Mouse (Mus musculus) neural tube, embryonic 14.5 days (tissue): ENCODE measurements around the gene Otop3. TPM values are rescaled to one million over a fixed set of nuclear protein-coding genes. Genes with fewer than 3 reads are reported as not detected.

Experiments
- ATAC-seq: fragments of 200-750 bp; cut with Nextera tagmentation; 2 replicates; pipeline ENCODE4 v1.8.0; 2017; ENCODE audit warnings: low read depth, mild to moderate bottlenecking, moderate TSS enrichment, moderate library complexity
- H3K27ac ChIP-seq: fragments of 300-500 bp; sonication (generic); 2 replicates; pipeline ENCODE4 v1.5.1; 2014; ENCODE audit warnings: low read depth, mild to moderate bottlenecking, control low read depth, low read length, moderate library complexity, mixed read lengths
- H3K27me3 ChIP-seq: fragments of 300-500 bp; sonication (generic); 2 replicates; pipeline ENCODE4 v1.6.1; 2014; ENCODE audit warnings: low read length; ENCODE audit not compliant: control insufficient read depth, insufficient read depth
- H3K36me3 ChIP-seq: fragments of 300-500 bp; sonication (generic); 2 replicates; pipeline ENCODE4 v1.6.1; 2014; ENCODE audit warnings: low read length, mixed read lengths; ENCODE audit not compliant: control insufficient read depth, insufficient read depth
- H3K4me1 ChIP-seq: fragments of 300-500 bp; sonication (generic); 2 replicates; pipeline ENCODE4 v1.6.1; 2014; ENCODE audit warnings: low read length; ENCODE audit not compliant: control insufficient read depth, insufficient read depth
- H3K4me2 ChIP-seq: fragments of 300-500 bp; sonication (generic); 2 replicates; pipeline ENCODE4 v1.6.1; 2014; ENCODE audit warnings: mild to moderate bottlenecking, low read depth, low read length, control low read depth
- H3K4me3 ChIP-seq: fragments of 300-500 bp; sonication (generic); 2 replicates; pipeline ENCODE4 v1.5.1; 2014; ENCODE audit warnings: low read depth, low read length, control low read depth, mixed read lengths
- H3K9ac ChIP-seq: fragments of 300-500 bp; sonication (generic); replicated peaks from 2 replicates; pipeline ENCODE4 v1.6.1; 2014; ENCODE audit warnings: low read depth, mild to moderate bottlenecking, control low read depth, low read length, mixed read lengths
- H3K9me3 ChIP-seq: fragments of 300-500 bp; sonication (generic); 2 replicates; pipeline ENCODE4 v1.6.1; 2016; ENCODE audit warnings: low read length; ENCODE audit not compliant: control insufficient read depth
- WGBS: fragments of 180-500 bp; shearing (Covaris S2); extraction: QIAGEN DNeasy Blood & Tissue Kit; methylation state at CpG from one replicate; pipeline ENCODE4 v1.1.7; 2014; 5-methylcytosine and 5-hydroxymethylcytosine counted together
- polyA plus RNA-seq: library from polyadenylated mRNA; unstranded; fragments of >200 nt; fragmentation: Nextera tagmentation; extraction: Ambion mirVana; gene quantifications from 2 replicates; pipeline ENCODE4 v1.2.1, GENCODE M21; 2014

Gene Otop3
- polyA plus RNA-seq, 1 experiment from 2014 or later: 2.6 TPM

DNA sequence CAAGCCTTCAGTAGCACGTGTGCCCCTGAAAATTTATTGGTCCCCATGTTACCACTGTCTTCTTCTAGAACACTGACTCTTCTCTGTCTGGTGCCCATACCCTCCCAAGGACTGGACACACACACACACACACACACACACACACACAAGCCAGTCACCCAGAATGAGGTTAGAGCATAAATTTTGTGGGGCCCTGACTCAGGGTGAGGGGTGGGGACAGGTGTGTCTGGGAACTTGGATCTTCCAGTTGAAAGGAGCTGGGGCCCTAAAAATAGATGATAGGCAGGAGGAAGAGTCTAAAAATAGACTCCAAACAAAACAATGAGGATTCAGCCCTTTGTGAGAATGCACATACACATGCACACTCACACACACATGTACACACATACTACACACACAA is 25.8 kb upstream of the Otop3 start:
- Histone ChIP-seq H3K9me3 (no peaks in the 10 kb centered on the region), H3K4me2 (no peak overlapping the region), H3K27ac (no peak overlapping the region), H3K4me3 (no peak overlapping the region), H3K36me3 (no peaks in the 10 kb centered on the region), H3K9ac (no peak overlapping the region), H3K27me3 (no peaks in the 10 kb centered on the region; the same call in 1 of the 2 replicates), H3K4me1 (no peaks in the 10 kb centered on the region)
- WGBS: 72% methylated on average over 1 of the region's 1 CpGs
- ATAC-seq: no peak

DNA sequence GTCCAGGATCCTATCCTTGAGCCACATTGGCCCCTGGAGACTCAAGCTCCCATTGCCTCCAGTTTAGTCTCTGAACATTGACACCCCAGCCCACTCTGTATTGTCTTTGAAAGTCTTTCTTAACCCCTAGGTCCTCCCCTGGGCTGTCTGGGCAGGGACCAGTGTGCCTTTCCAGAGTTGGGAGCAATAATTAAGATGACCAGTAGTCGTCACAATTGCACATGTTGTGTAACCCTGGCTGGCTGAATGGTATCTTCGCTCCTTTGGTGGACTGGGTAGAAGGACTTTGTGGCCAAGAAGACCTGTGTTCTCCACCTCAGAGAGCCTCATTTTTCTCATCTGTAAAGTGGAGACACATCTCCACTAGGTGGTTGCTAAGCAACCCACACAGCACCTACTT is 20.3 kb upstream of the Otop3 start:
- no peaks in the 10 kb centered on the region for H3K36me3 ChIP-seq
- H3K9ac ChIP-seq: no peak overlapping the region
- H3K4me2 ChIP-seq: no peak overlapping the region
- WGBS: 51% methylated on average over 2 of the region's 2 CpGs
- H3K27ac ChIP-seq: no peak overlapping the region
- no peaks in the 10 kb centered on the region for H3K9me3 ChIP-seq
- peaks cover 31% of the 10 kb centered on the region for H3K27me3 ChIP-seq
- no peaks in the 10 kb centered on the region for H3K4me1 ChIP-seq
- H3K4me3 ChIP-seq: no peak overlapping the region
- ATAC-seq: no peak

DNA sequence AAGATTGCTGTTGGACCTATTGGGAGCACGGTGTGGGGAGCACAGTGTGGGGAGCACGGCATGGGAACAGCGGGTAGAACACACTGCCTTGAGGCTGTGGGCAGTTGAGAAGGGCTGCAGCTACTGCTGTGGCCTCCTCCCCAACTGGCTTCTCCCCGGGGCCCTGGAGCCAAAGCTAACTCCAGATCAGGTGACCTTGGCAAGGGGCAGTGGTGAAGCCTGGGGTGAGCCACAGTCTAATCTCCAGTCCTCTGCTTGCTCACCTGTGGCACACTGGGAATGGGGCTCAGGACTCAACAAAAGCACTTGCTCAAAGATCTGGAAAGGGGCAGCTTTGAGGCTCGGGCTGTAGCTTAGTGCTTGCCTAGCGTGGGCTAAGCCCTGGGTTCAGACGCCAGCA is 17.3 kb upstream of the Otop3 start:
- WGBS: 60% methylated on average over 7 of the region's 7 CpGs
- H3K9me3 ChIP-seq: no peaks in the 10 kb centered on the region
- no peak overlapping the region for H3K27ac ChIP-seq
- ATAC-seq: no peak
- 0 out of 2 replicates have a peak, but pooled peaks cover 2% of the 10 kb centered on the region for H3K4me1 ChIP-seq
- no peak overlapping the region for H3K4me3 ChIP-seq
- H3K27me3 ChIP-seq: peaks cover 56% of the 10 kb centered on the region
- H3K9ac ChIP-seq: no peak overlapping the region
- H3K4me2 ChIP-seq: no peak overlapping the region
- H3K36me3 ChIP-seq: no peaks in the 10 kb centered on the region

DNA sequence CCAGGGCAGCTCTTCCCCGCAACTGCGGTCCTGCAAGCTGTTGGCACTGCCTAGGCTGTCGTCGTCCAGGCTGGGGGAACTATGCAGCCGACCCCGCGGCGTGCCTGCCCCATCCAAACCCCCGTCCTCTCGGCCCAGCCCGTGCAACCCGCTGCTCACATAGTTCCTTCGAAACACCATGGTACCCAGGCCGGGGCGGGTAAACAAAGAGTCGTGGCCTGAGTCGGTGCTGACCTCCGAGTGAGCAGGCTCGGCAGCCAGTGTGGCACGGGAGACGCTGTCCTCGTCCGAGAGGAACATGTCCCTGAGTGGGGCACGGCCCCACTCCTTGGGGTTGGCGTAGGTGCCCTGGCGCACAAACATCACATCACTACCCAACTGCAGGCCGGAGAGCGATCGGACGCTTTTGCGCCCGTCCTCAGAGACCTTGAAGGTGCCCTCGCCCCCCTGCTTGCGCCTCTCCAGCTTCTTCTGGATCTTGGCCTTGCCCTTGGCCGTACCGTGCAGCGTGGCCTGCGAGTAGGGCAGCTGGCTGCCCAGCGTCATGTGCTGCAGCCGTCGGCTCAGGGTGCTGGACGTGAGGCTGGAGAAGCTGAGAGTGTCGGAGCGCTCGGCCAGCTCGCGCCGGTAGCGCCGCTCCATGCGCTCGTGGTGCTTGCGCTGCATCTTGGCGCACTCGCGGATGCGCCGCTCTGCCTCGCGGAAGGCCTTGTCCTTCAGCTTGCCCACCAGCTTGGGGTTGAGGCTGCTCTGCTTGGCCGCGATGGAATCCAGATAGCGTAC is 16.1 kb upstream of the Otop3 start:
- 0 out of 2 replicates have a peak overlapping the region, but pooled peaks have one; percentile 11 for H3K9ac ChIP-seq
- no peak overlapping the region for H3K27ac ChIP-seq
- H3K27me3 ChIP-seq: peaks cover 65% of the 10 kb centered on the region
- H3K4me2 ChIP-seq: 0 out of 2 replicates have a peak overlapping the region, but pooled peaks have one; percentile 4
- H3K9me3 ChIP-seq: no peaks in the 10 kb centered on the region
- WGBS: 6% methylated on average over 62 of the region's 63 CpGs
- no peak for ATAC-seq
- no peaks in the 10 kb centered on the region for H3K36me3 ChIP-seq
- 0 out of 2 replicates have a peak, but pooled peaks cover 4% of the 10 kb centered on the region for H3K4me1 ChIP-seq
- H3K4me3 ChIP-seq: 0 out of 2 replicates have a peak overlapping the region, but pooled peaks have one; percentile 4

- H3K36me3 ChIP-seq: no peaks in the 10 kb centered on the region
- peaks cover 69% of the 10 kb centered on the region for H3K27me3 ChIP-seq
- H3K4me1 ChIP-seq: 0 out of 2 replicates have a peak, but pooled peaks cover 6% of the 10 kb centered on the region
- H3K27ac ChIP-seq: no peak overlapping the region
- H3K9me3 ChIP-seq: no peaks in the 10 kb centered on the region
- no peak overlapping the region for H3K4me2 ChIP-seq
- no peak overlapping the region for H3K4me3 ChIP-seq
- no peak overlapping the region for H3K9ac ChIP-seq
- ATAC-seq: no peak
- 9% methylated on average over 18 of the region's 18 CpGs for WGBS
Observed at GRCm38 (mm10) chr11:115319704-115320383, 14.7 kb upstream of the Otop3 start.

DNA sequence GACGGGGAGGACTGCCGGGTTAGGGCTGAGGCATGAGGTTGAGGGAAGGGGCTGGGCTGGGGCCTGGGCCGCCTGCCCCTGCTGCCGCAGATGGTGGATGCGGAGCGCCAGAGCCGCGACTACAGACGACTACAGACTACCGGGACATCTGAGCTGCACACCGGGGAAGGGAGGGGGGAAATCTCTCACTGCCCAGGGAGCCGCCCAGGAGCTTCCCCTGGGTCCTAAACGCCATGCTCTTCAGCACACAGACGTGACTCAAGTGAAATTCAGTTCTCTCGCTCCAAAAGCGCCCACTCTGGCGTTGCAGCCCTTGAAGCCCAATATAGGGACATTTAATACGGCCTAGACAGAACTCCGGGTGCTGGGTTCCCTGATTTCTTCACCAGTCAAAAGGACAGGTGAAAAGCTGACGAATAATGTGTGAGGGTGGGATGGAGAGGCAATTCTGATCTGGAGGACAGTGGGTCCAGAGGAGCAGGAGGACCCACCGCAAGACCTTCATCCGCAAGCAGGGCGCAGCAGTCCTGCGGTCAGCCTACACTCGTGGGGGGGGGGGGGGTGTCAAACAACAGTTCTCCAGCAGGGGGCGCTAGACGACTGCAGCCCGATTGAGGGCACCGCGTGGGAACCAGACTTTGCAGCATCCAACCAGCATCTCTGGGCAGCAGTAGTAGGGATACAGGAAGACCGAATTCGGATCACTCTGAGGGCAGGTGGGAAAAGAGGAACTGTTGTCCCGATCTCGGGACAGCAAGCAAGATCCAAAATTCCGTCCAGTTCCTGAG is 12.4 kb upstream of the Otop3 start, which contains the start of gene Ush1g:
Gene Ush1g (minus strand): TSS at position 136 of the 788 bp plus-strand sequence.
- Histone ChIP-seq H3K4me1 (0 out of 2 replicates have a peak, but pooled peaks cover 6% of the 10 kb centered on the region), H3K9me3 (no peaks in the 10 kb centered on the region), H3K27me3 (peaks cover 56% of the 10 kb centered on the region), H3K9ac (no peak within 1 kb of the TSS), H3K27ac (no peak within 1 kb of the TSS), H3K4me3 (no peak within 1 kb of the TSS), H3K4me2 (no peak within 1 kb of the TSS), H3K36me3 (no peaks in the 10 kb centered on the region)
- WGBS: 4% methylated on average over 35 of the region's 35 CpGs
- ATAC-seq: peak; percentile 56; the same call in 1 of the 2 replicates

- ATAC-seq: no peak
- Histone ChIP-seq H3K27me3 (peaks cover 47% of the 10 kb centered on the region), H3K4me2 (peak overlapping the region; percentile 14; the same call in 1 of the 2 replicates), H3K9me3 (no peaks in the 10 kb centered on the region), H3K27ac (no peak overlapping the region), H3K36me3 (no peaks in the 10 kb centered on the region), H3K9ac (no peak overlapping the region), H3K4me3 (no peak overlapping the region), H3K4me1 (0 out of 2 replicates have a peak, but pooled peaks cover 6% of the 10 kb centered on the region)
- 15% methylated on average over 32 of the region's 32 CpGs for WGBS
Observed at GRCm38 (mm10) chr11:115323354-115323753, 11.2 kb upstream of the Otop3 start.

DNA sequence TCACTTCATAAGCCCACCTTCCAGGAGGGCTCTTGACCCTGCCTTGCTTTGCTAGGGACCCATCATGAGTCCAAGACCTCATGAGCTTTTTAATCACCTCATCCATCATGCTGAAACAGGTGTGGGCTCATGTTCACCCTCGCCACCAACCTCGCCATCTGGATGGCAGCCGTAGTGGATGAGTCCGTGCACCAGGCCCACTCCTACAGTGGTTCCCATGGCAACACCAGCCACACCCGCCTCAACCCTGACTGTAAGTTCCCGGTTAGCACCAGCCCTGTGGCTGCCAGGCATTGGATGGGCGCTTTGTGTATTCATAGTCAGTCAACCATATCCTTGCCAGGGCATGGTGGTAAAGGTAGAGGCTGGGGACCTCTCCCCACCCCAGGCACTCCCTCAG is 7.8 kb upstream of the Otop3 start:
- Histone ChIP-seq H3K9ac (no peak overlapping the region), H3K4me3 (no peak overlapping the region), H3K4me2 (no peak overlapping the region), H3K4me1 (0 out of 2 replicates have a peak, but pooled peaks cover 4% of the 10 kb centered on the region), H3K27me3 (peaks cover 18% of the 10 kb centered on the region), H3K36me3 (no peaks in the 10 kb centered on the region), H3K9me3 (no peaks in the 10 kb centered on the region), H3K27ac (no peak overlapping the region)
- no peak for ATAC-seq
- 65% methylated on average over 7 of the region's 7 CpGs for WGBS
